Mouse (Mus musculus) kidney, embryonic 16.5 days (tissue): ENCODE data around the gene Clp1. TPM values are rescaled to one million over a fixed set of nuclear protein-coding genes. Genes with fewer than 3 reads are reported as not detected.

Source experiments
- ATAC-seq: fragments of 200-750 bp; cut with Nextera tagmentation; 2 replicates; pipeline ENCODE4 v1.8.0; 2017; ENCODE audit warnings: moderate TSS enrichment; ENCODE audit not compliant: low FRiP score, low TSS enrichment
- H3K27ac ChIP-seq: fragments of 300-500 bp; sonication (generic); 2 replicates; pipeline ENCODE4 v1.5.1; 2014; ENCODE audit warnings: low read length
- H3K27me3 ChIP-seq: fragments of 300-500 bp; sonication (generic); 2 replicates; pipeline ENCODE4 v1.6.1; 2014; ENCODE audit warnings: low read length, control low read depth, mixed read lengths; ENCODE audit not compliant: insufficient read depth
- H3K36me3 ChIP-seq: fragments of 300-500 bp; sonication (generic); 2 replicates; pipeline ENCODE4 v1.6.1; 2014; ENCODE audit warnings: low read length, control low read depth, mixed read lengths; ENCODE audit not compliant: insufficient read depth
- H3K4me1 ChIP-seq: fragments of 300-500 bp; sonication (generic); 2 replicates; pipeline ENCODE4 v1.6.1; 2014; ENCODE audit warnings: low read length, control low read depth, mixed read lengths; ENCODE audit not compliant: insufficient read depth
- H3K4me2 ChIP-seq: fragments of 300-500 bp; sonication (generic); replicated peaks from 2 replicates; pipeline ENCODE4 v1.6.1; 2014; ENCODE audit warnings: low read depth, low read length
- H3K4me3 ChIP-seq: fragments of 300-500 bp; sonication (generic); 2 replicates; pipeline ENCODE4 v1.5.1; 2014; ENCODE audit warnings: mild to moderate bottlenecking, low read length
- H3K9ac ChIP-seq: fragments of 300-500 bp; sonication (generic); replicated peaks from 2 replicates; pipeline ENCODE4 v1.6.1; 2014; ENCODE audit warnings: low read length
- H3K9me3 ChIP-seq: fragments of 300-500 bp; sonication (generic); 2 replicates; pipeline ENCODE4 v1.6.1; 2016; ENCODE audit warnings: low read length, control low read depth
- whole genome bisulfite sequencing: fragments of 180-500 bp; shearing (Covaris S2); extraction: QIAGEN DNeasy Blood & Tissue Kit; methylation state at CpG from one replicate; pipeline ENCODE4 v1.1.7; 2014; 5-methylcytosine and 5-hydroxymethylcytosine counted together
- polyA plus RNA-seq: library from polyadenylated mRNA; unstranded; fragments of >200 nt; fragmentation: Nextera tagmentation; extraction: Ambion mirVana; gene quantifications from 2 replicates; pipeline ENCODE4 v1.2.1, GENCODE M21; 2015

Gene Clp1
- polyA plus RNA-seq, 1 experiment from 2014 or later, result 32.1 TPM

- Histone ChIP-seq H3K27me3 (no peaks in the 10 kb centered on the region), H3K27ac (no peak overlapping the region), H3K9ac (no peak overlapping the region), H3K4me1 (no peaks in the 10 kb centered on the region), H3K36me3 (peaks cover 55% of the 10 kb centered on the region), H3K4me2 (no peak overlapping the region), H3K9me3 (no peaks in the 10 kb centered on the region), H3K4me3 (no peak overlapping the region)
- WGBS, result 87% methylated on average over 5 of the region's 5 CpGs
- no peak for ATAC-seq
Observed at GRCm38 (mm10) chr2:84695007-84695695, 32.0 kb downstream of the Clp1 start.

GRCm38 (mm10) chr2:84690050-84690449 lies 37.1 kb downstream of the Clp1 start:
- Histone ChIP-seq H3K9ac (no peak overlapping the region), H3K4me2 (no peak overlapping the region), H3K27ac (no peak overlapping the region), H3K4me3 (no peak overlapping the region), H3K27me3 (no peaks in the 10 kb centered on the region), H3K36me3 (peaks cover 75% of the 10 kb centered on the region), H3K9me3 (no peaks in the 10 kb centered on the region), H3K4me1 (no peaks in the 10 kb centered on the region)
- no peak for ATAC-seq
- WGBS, result 93% methylated on average over 12 of the region's 12 CpGs

GRCm38 (mm10) chr2:84688080-84688844 lies 38.9 kb downstream of the Clp1 start:
- H3K4me1 ChIP-seq, result no peaks in the 10 kb centered on the region
- 80% methylated on average over 2 of the region's 2 CpGs for WGBS
- no peak for ATAC-seq

GRCm38 (mm10) chr2:84682605-84683183 lies 44.5 kb downstream of the Clp1 start:
- Histone ChIP-seq H3K9ac (no peak overlapping the region), H3K4me1 (peaks cover 8% of the 10 kb centered on the region), H3K4me2 (no peak overlapping the region), H3K27ac (no peak overlapping the region), H3K36me3 (peaks cover 36% of the 10 kb centered on the region), H3K27me3 (no peaks in the 10 kb centered on the region), H3K4me3 (no peak overlapping the region), H3K9me3 (no peaks in the 10 kb centered on the region)
- ATAC-seq, result no peak
- WGBS, result 79% methylated on average over 6 of the region's 6 CpGs

More at GRCm38 (mm10) chr2:84688080-84688844, 38.9 kb downstream of the Clp1 start:
- H3K27me3 ChIP-seq, result no peaks in the 10 kb centered on the region
- H3K4me3 ChIP-seq, result no peak overlapping the region
- no peaks in the 10 kb centered on the region for H3K9me3 ChIP-seq
- H3K9ac ChIP-seq, result no peak overlapping the region
- no peak overlapping the region for H3K4me2 ChIP-seq
- H3K36me3 ChIP-seq, result peaks cover 76% of the 10 kb centered on the region
- H3K27ac ChIP-seq, result no peak overlapping the region

GRCm38 (mm10) chr2:84679016-84679415 lies 48.1 kb downstream of the Clp1 start, which contains the start of gene Tmx2:
Gene Tmx2, minus strand, starts transcription at chr2:84679140.
- H3K4me2 ChIP-seq, result peak within 1 kb of the TSS; percentile 76
- H3K9ac ChIP-seq, result peak within 1 kb of the TSS; percentile 92
- H3K36me3 ChIP-seq, result peaks cover 24% of the 10 kb centered on the region
- peak within 1 kb of the TSS; percentile 72 for H3K27ac ChIP-seq
- peak within 1 kb of the TSS; percentile 97 for H3K4me3 ChIP-seq
- H3K4me1 ChIP-seq, result peaks cover 21% of the 10 kb centered on the region
- no peak for ATAC-seq
- no peaks in the 10 kb centered on the region for H3K27me3 ChIP-seq
- no peaks in the 10 kb centered on the region for H3K9me3 ChIP-seq
- WGBS, result 17% methylated on average over 8 of the region's 8 CpGs

GRCm38 (mm10) chr2:84677968-84678880 lies 48.9 kb downstream of the Clp1 start, which contains the start of the genes Gm28635 and Med19:
Gene Gm28635, minus strand, starts transcription at chr2:84678041.
Gene Med19, plus strand, starts transcription at chr2:84678402.
- Histone ChIP-seq H3K4me1 (peaks cover 21% of the 10 kb centered on the region), H3K9me3 (no peaks in the 10 kb centered on the region), H3K27ac (peak within 1 kb of the TSS; percentile 76), H3K4me2 (peak within 1 kb of the TSS; percentile 84), H3K4me3 (peak within 1 kb of the TSS; percentile 97), H3K9ac (peak within 1 kb of the TSS; percentile 92), H3K36me3 (peaks cover 30% of the 10 kb centered on the region), H3K27me3 (no peaks in the 10 kb centered on the region)
- ATAC-seq, result peak; percentile 100
- WGBS, result under 1% methylated on average over 44 of the region's 44 CpGs

- Histone ChIP-seq H3K4me2 (peak overlapping the region; percentile 84), H3K4me3 (peak overlapping the region; percentile 97), H3K9me3 (no peaks in the 10 kb centered on the region), H3K36me3 (peaks cover 36% of the 10 kb centered on the region), H3K4me1 (peaks cover 21% of the 10 kb centered on the region), H3K27ac (peak overlapping the region; percentile 76), H3K27me3 (no peaks in the 10 kb centered on the region), H3K9ac (peak overlapping the region; percentile 76)
- 10% methylated on average over 22 of the region's 22 CpGs for WGBS
- peak; percentile 58 for ATAC-seq
Observed at GRCm38 (mm10) chr2:84677270-84677967, 49.7 kb downstream of the Clp1 start.
